Mouse (Mus musculus) urinary bladder, postnatal 10 days (tissue): ENCODE measurements around the gene Bank1.
A peak's percentile ranks its signal among the peaks of the same experiment; 100 is the strongest.

Experiments used
- DNase-seq: peaks from one replicate; pipeline ENCODE4 v3.0.0; 2022; ENCODE audit warnings: low spot score

Gene Bank1

DNA sequence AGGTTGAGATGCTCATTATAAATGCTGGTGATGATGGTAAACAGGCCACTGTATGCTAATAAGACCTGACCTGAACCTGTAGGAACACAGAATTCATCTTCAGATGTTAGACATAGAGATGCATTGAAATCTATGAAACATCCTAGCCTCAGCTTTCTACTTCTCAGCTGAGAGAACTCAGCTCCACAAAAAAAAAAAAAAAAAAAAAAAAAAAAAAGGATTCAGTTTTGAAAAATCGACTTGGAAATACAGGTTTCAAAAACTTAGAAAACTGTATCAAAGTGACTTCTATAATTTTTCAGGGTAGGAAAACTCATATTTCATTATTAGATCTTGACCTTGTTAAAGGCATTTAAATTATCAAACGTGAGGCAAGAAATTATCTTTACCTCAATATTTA, 222.5 kb downstream of the Bank1 start:
- DNase-seq: no peak

DNA sequence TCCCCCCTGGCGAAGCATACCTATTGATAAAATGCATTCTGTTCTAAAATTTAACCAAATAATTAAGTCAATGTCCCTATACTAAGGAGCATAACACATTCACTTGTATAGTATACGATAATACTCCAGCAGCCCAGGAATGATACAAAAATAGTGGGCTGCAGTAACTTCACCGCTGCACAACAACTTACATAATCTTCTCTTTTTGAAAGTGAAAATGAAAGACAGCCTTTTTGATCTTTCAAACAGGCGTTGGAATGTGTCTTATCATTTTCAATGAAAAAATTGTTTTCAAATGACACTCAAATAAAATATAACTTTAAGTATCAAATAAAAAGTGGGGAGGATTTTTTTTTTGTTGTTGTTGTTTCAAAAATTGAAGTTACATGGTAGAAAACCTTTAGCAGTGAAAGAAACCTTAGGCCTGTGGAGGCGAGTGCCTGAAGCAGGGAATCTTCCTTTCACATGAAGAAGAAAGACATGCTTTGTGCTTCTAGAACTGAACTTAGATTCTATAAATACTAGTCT, 224.8 kb downstream of the Bank1 start:
- DNase-seq: no peak

DNA sequence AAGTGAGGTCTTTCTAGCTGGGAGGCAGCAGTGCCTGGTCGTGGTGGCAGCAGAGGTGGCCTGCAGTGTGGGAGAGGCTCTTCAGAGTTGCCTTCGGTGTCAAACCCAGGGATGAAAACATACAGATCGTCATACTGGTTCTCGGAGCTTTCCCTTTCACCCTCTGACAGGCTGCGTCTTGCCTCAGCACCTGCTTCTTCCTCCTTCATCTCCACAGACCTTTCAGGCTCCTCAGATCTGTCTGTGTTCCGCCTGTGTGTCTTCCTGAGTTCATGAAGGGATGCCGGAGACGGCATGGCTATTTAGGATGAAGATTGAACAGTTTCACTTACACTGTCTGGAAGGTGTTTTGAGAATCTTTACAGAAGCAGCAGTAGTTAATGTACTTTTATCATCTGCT, 225.6 kb downstream of the Bank1 start:
- DNase-seq: no peak

DNA sequence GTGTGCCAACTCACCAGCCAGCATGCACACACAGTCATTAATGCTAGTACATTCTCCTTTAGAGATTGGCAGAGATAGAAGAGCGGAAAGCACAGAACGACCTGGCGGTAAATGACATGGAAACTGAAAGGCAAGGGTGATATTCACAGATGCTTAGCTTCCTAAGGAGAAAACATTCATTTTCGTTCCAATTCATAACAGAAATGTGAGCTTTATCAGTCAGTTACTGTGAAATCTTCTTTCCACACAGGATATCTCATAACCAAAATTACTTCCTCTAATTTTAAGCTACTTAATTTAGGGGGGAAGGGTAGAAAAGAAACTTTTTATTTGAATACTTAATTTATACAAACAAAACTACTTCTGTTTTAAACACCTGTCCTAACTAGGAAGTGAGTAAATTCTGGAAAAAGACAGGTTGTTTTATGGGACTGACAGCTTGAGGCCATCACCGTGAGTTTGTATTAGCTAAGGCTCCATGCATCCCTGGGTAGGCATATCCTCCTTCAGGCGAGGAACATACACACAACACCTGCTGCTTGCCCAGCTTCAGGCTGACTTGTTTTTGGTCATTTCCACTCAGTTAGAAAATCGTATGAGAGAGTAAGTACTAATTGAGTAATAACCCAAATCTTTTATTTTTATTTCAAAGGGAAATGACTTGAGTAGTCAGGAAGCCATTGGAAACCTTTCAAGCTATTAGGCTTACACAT, 238.8 kb downstream of the Bank1 start:
- no peak for DNase-seq

DNA sequence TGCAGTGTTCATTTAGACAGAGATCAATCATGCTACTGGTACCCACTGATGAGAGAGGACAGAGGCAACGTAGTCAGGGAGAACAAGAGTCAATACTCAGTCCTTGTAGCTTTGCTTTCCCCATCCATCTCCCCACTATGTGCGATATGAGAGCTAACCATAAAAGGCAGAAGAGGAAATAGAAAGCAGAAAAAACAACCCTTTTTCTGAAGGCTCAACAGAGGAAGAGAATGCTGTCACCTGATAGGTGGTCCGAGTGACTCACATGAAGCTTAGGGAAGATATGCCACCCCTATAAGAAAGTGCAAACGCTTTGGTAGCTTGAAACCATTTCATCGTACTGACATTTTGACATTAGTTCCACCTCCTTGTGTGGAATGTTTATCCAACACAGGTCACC, 239.4 kb downstream of the Bank1 start:
- DNase-seq: no peak

- no peak for DNase-seq
Measured at GRCm38 (mm10) chr3:136085077-136085476, 240.8 kb downstream of the Bank1 start.

- peak; percentile 31 for DNase-seq
Measured at GRCm38 (mm10) chr3:136084066-136084465, 241.8 kb downstream of the Bank1 start.

GRCm38 (mm10) chr3:136081264-136081663, 244.6 kb downstream of the Bank1 start:
- DNase-seq: no peak

- DNase-seq: no peak
Measured at GRCm38 (mm10) chr3:136078535-136078934, 247.3 kb downstream of the Bank1 start.

DNA sequence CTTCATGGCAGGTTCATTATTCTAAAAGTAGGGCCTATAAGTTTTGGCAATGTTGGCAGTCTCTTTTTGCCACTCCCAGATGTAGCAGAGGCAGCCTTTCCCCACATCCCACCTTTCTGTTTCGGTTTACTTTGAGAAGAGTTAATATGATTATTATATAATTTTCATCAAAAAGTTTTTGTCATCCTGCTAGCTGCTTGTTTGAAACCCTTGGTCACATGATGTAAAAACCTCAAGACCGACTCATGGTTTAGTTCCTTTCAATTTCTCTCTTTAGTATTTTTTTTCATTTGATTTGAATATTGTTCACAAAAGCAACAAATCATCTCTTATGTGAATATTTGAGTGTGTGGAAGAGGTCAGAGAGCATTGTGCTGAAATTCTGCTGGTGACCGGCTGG, 255.5 kb downstream of the Bank1 start:
- DNase-seq: no peak

DNA sequence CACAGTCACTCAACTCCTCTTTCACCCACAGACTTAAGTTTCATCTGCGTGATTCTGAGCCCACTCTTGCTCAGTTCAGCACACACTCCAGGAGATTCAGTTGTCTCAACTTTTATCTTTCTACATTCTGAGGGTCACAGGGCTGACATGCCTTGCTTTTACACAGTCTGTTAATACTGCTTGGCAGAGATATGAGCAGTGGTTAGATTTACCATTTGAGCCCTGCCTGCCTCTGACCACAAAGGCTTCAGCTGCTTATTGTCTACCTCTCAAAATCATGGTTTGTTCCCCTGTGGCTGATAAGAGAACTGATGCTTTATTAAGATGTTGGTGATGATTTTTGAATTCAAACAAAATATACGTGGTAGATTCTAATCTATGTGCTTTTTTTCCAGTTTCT, 264.0 kb downstream of the Bank1 start:
- no peak for DNase-seq

DNA sequence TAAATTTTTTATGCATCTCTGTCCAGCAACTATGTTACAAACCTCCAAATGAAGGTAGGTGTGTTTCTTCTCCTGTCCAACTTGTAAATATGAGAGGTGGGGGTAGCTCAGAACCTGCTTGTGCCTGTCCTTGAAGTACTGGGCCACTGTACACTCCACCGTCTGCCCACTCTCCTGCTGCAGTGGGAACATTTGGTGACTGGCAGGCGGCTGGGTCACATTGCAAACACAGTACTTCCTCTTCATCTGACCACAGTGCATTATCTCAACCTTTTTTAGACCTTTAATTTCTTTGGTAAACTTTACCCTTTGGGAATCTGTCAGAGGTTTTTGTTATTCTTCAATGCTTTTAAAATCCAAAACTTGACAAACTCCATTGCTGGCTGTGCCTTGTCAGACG, 275.2 kb downstream of the Bank1 start:
- DNase-seq: no peak

DNA sequence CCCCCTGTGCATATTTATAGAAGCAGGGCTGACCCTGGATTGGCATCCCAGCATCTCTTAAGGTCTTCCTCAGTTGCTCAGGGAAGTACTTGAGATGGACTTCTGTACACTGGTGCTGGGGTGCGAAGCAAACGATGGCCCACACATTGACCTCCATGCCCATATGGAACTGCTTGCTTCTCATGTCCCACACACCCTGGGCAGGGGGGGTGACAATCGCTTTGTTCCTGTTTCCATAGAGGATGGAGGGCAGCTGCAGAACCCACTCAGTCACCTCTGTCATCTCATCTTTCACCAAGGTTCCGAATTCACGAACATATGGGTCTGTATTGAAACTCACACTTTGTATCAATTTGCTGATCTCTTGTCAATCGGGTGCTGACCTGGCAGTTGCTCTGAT, 275.7 kb downstream of the Bank1 start:
- no peak for DNase-seq

GRCm38 (mm10) chr3:136048026-136048425, 277.8 kb downstream of the Bank1 start:
- no peak for DNase-seq

DNA sequence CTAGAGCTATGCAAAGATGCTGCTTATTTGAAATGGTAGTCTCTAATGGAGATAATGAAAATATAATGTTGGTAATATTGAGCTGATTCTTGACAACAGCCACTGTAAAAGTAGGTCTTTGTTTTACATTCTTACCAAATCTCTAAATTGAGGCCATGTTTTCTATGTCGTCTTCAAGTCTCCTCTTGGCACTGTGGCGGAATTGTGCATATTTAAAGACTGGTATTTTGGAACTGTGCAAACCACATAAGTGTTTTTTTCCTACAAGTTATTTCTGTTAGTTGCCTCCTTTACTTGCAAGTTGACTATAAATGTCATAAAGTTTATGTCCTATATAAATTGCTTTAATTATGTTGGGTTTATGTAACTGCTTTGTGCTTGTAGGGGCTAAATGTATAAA, 280.5 kb downstream of the Bank1 start:
- DNase-seq: no peak

DNA sequence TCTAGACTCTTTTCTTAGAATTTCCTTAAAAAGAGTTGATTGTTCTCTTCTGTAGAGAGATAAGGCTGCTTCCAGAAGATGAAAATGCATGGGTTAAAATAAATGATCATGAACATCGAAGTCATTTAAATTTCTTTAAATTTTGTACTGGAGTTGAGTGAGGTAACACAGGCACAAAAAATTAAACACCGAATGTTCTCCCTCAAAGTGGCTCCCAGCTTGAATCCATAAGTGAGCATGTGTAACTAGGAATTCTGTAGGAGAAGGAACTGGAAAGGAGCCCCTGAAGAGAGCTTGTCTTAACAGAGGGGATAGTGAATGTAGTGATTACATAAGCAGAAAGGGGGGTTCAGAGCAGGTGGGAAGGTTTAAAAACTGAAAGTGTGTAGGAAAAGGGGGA, 285.8 kb downstream of the Bank1 start:
- no peak for DNase-seq

GRCm38 (mm10) chr3:136039446-136039845, 286.4 kb downstream of the Bank1 start:
- no peak for DNase-seq

DNA sequence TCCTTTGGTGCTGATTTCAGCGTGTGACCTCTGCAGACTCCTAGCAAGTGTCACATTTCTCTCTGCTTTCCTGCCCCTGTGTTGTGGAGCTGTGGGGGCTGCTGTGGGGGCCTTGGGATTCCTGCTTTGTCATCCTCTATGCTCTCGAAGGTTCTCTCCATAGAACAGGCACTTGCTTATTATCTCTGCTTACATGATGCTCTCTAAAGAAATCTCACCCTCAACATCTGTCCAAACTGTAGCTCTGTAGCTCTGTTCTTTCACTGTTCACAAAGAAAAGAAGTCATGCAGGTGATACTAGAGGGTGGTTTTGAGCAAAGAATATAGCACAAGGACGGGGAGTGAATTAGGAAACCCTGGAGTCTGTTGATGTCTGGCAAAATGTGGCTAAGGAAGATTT, 288.6 kb downstream of the Bank1 start:
- no peak for DNase-seq

DNA sequence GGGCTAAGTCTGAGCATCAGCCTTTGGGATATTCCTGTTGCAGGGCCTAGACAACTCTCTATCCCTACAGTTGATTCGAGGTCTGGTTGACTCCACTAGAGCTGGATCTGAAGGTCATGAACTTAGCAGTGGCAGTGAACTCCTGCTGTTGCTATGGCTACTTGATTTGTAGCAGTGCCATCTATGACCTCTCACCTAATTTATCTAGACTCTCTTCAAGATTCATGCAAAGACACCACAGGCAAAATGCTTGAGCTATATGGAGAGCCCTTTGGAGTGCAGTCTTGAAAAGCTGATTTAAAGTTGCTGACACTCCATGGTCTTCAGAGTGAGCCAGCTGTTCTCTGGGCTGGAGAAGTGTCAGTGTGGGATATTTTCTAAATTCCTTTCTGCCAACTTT, 290.1 kb downstream of the Bank1 start:
- DNase-seq: no peak

DNA sequence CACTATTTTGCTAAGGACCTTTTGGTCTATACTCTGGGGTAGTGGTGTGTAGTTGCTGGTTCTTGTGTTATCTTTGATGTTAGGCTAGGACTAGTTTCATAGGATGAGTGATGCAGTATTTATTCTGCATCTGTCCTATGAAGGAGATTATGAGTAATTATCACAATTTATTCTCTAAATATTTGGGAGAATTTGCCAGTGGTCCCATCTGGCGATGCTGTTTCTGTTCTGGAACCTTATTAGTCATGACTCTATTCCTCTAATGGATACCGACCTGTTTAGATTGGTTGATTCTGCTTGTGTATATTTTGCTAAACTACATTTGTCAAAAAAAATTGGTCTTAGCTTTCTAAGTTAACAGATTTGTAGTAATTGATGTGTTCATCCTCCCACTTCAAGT, 301.0 kb downstream of the Bank1 start:
- DNase-seq: no peak

DNA sequence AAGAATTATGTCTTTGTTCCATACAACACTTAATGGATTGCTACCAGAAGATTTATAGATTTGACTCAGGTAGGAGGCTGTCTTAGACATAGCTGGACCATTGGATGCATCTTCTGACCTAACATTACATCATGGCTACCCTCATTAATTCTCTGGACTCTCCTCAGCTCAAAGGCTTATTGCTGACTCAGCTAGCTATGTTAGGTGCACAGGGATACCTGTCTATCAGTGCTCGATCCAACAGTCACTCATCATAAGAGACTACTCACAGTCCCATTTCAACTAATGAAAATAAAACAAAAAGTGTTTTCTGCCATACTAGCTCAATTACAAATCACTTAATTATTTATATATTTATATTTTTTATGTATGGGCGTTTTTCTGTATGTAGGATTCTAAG, 308.3 kb downstream of the Bank1 start:
- no peak for DNase-seq

- DNase-seq: no peak
Measured at GRCm38 (mm10) chr3:136010616-136011015, 315.2 kb downstream of the Bank1 start.

GRCm38 (mm10) chr3:136007846-136008245, 318.0 kb downstream of the Bank1 start:
- DNase-seq: no peak

GRCm38 (mm10) chr3:136007081-136007828, 318.6 kb downstream of the Bank1 start:
- DNase-seq: no peak
